Mouse (Mus musculus) cerebellum, adult 8-10 months (tissue): Measurements from ENCODE around the gene A930009A15Rik.

Source experiments
- DNase-seq: peaks from one replicate; pipeline ENCODE4 v3.0.0; 2022

The A930009A15Rik gene

GRCm38 (mm10) chr10:115581971-115582370, 12.2 kb downstream of the A930009A15Rik start:
- no peak for DNase-seq

GRCm38 (mm10) chr10:115583071-115583470, 13.3 kb downstream of the A930009A15Rik start:
- no peak for DNase-seq

GRCm38 (mm10) chr10:115584656-115585055, 14.9 kb downstream of the A930009A15Rik start:
- no peak for DNase-seq

GRCm38 (mm10) chr10:115585491-115586245, 15.9 kb downstream of the A930009A15Rik start:
- no peak for DNase-seq

GRCm38 (mm10) chr10:115586246-115587231, 16.8 kb downstream of the A930009A15Rik start:
- DNase-seq = peak; percentile 35

- peak; percentile 75 for DNase-seq
These were observed 17.6 kb downstream of the A930009A15Rik start, which contains the start of gene Lgr5 for GRCm38 (mm10) chr10:115587301-115587969. TSS of gene Lgr5 (minus strand) at chr10:115587780.

GRCm38 (mm10) chr10:115587979-115588378, 18.2 kb downstream of the A930009A15Rik start:
- no peak for DNase-seq

GRCm38 (mm10) chr10:115593221-115593620, 23.4 kb downstream of the A930009A15Rik start:
- DNase-seq = no peak

- DNase-seq = no peak
These were observed 23.9 kb downstream of the A930009A15Rik start for GRCm38 (mm10) chr10:115593651-115594050.

- no peak for DNase-seq
These were observed 26.0 kb downstream of the A930009A15Rik start for GRCm38 (mm10) chr10:115595748-115596147.

- DNase-seq = peak; percentile 33
These were observed 47.9 kb downstream of the A930009A15Rik start for GRCm38 (mm10) chr10:115617456-115618287.

- no peak for DNase-seq
These were observed 48.6 kb downstream of the A930009A15Rik start for GRCm38 (mm10) chr10:115618288-115618856.

GRCm38 (mm10) chr10:115623481-115623880, 53.7 kb downstream of the A930009A15Rik start:
- DNase-seq = no peak

GRCm38 (mm10) chr10:115623956-115624671, 54.3 kb downstream of the A930009A15Rik start:
- no peak for DNase-seq

GRCm38 (mm10) chr10:115624957-115625356, 55.2 kb downstream of the A930009A15Rik start:
- DNase-seq = no peak

GRCm38 (mm10) chr10:115626678-115627077, 56.9 kb downstream of the A930009A15Rik start:
- no peak for DNase-seq
